In genomic region chr11:102138447-102138740, GRCm38 (mm10) we compare ENCODE assay signal across 7 mouse cellular contexts. TPM values are rescaled to one million over a fixed set of nuclear protein-coding genes. Genes with fewer than 3 reads are reported as not detected.
DNase-seq lines count a peak whose midpoint lies in the region; ATAC-seq and TF ChIP-seq lines count a peak whose summit lies in the region.

No protein-coding gene starts in this region.

- H3K27me3 ChIP-seq in Patski, result no peaks in the 10 kb centered on the region
- H3K27me3 ChIP-seq in hindbrain, embryonic 13.5 days, result peaks cover 41% of the 10 kb centered on the region

- H3K9ac ChIP-seq in hindbrain, embryonic 13.5 days, result 0 out of 2 replicates have a peak overlapping the region, but pooled peaks have one; percentile 51

- no peak overlapping the region for H3K27ac ChIP-seq in hindbrain, embryonic 13.5 days

- ATAC-seq in Patski, result no peak
- peak; percentile 34; the same call in 1 of the 2 replicates for ATAC-seq in frontal cortex, adult (ENCODE audit: low TSS enrichment)
- peak; percentile 63; the same call in 1 of the 2 replicates for ATAC-seq in hindbrain, embryonic 13.5 days (ENCODE audit: low FRiP score)
- ATAC-seq in megakaryocyte-erythroid progenitor cell, adult 5-6 weeks (replicated peaks; ENCODE audit: low FRiP score, low TSS enrichment, poor library complexity, severe bottlenecking), result peak; percentile 71

- peak overlapping the region; percentile 54 for H3K4me2 ChIP-seq in hindbrain, embryonic 13.5 days

- intact Hi-C loops in left cerebral cortex, postnatal 25 days (cut with DNase I), result loop anchor here (1.0 to 5.0 kb wide), 3 partner anchors 36 to 151 kb away; partner anchors contain the start of gene Dusp3

- DNase-seq in Patski (ENCODE audit: low read depth, low spot score), result no peak
- DNase-seq in cerebellum, adult 8-10 months, result peak; percentile 69
- DNase-seq in left cerebral cortex, postnatal 25 days (ENCODE audit: low spot score in 2 of 2), result peak; percentile 66 to 71
- peak; percentile 77 for DNase-seq in right cerebral cortex, postnatal 4 days

- H3K4me3 ChIP-seq in hindbrain, embryonic 13.5 days, result peak overlapping the region; percentile 22

- H3K4me1 ChIP-seq in hindbrain, embryonic 13.5 days (replicated peaks), result peaks cover 17% of the 10 kb centered on the region

- TF ChIP-seq CTCF in Patski (IDR thresholded peaks at IDR 0.05), result peak; percentile 93

- H3K36me3 ChIP-seq in hindbrain, embryonic 13.5 days, result no peaks in the 10 kb centered on the region

- POLR2A ChIA-PET in Patski (lab: Charles Lee), result interaction anchor here (1.8 kb wide), 1 partner anchor 18 kb away, joined by 4 read pairs; the partner anchor contains the start of gene Tmem101

- 1% methylated on average over 18 of the region's 18 CpGs for WGBS in hindbrain, embryonic 13.5 days

- CTCF ChIA-PET in Patski (lab: Charles Lee), result interaction anchor here (0.7 to 5.8 kb wide), 11 partner anchors 11 to 147 kb away, joined by 3 to 43 read pairs (median 4); partner anchors contain the start of genes Ppy, Pyy and Tmem101

- in situ Hi-C loops in Patski (cut with MboI; ENCODE audit: low pct_unique_long_range_greater_than_20kb), result loop anchor here (5.0 kb wide), 2 partner anchors 36 to 71 kb away; partner anchors contain the start of gene Ppy

- H3K9me3 ChIP-seq in hindbrain, embryonic 13.5 days, result no peaks in the 10 kb centered on the region

RNA-seq across cellular contexts. Expression of gene Nags, which starts 6.9 kb away (rescaled TPM):
- polyA plus RNA-seq in Patski (2021), result not detected
- polyA plus RNA-seq in hindbrain, embryonic 13.5 days (2015; fragmentation: Nextera tagmentation; extraction: Ambion mirVana), result not detected in 2 replicates
- total RNA-seq in left cerebral cortex, postnatal 25 days (2021), result not detected
- total RNA-seq in megakaryocyte-erythroid progenitor cell, adult 5-6 weeks (2014; fragmentation: Nextera tagmentation), result 7.4 and 9.5 TPM in 2 replicates
- 1.6 and 2.1 TPM in 2 replicates for total RNA-seq in megakaryocyte-erythroid progenitor cell, adult 5-6 weeks (2017)

RNA-seq across cellular contexts. Expression of gene Tmem101, which starts 17.8 kb away (rescaled TPM):
- 30.3 TPM for polyA plus RNA-seq in Patski (2021)
- polyA plus RNA-seq in hindbrain, embryonic 13.5 days (2015; fragmentation: Nextera tagmentation; extraction: Ambion mirVana), result 37.9 and 38.1 TPM in 2 replicates
- total RNA-seq in left cerebral cortex, postnatal 25 days (2021), result 10 to 100 TPM; 24.8 to 28.0 TPM
- total RNA-seq in megakaryocyte-erythroid progenitor cell, adult 5-6 weeks (2014; fragmentation: Nextera tagmentation), result 4.7 and 9.3 TPM in 2 replicates
- total RNA-seq in megakaryocyte-erythroid progenitor cell, adult 5-6 weeks (2017), result 11.8 and 15.7 TPM in 2 replicates

RNA-seq across cellular contexts. Expression of gene Pyy, which starts 30.8 kb away (rescaled TPM):
- not detected for polyA plus RNA-seq in Patski (2021)
- 3.3 and 7.5 TPM in 2 replicates for polyA plus RNA-seq in hindbrain, embryonic 13.5 days (2015; fragmentation: Nextera tagmentation; extraction: Ambion mirVana)
- total RNA-seq in left cerebral cortex, postnatal 25 days (2021), result not detected
- total RNA-seq in megakaryocyte-erythroid progenitor cell, adult 5-6 weeks (2014; fragmentation: Nextera tagmentation), result not detected in 2 replicates
- not detected in 2 replicates for total RNA-seq in megakaryocyte-erythroid progenitor cell, adult 5-6 weeks (2017)

RNA-seq across cellular contexts. Expression of gene Ppy, which starts 37.3 kb away (rescaled TPM):
- polyA plus RNA-seq in Patski (2021), result not detected
- not detected in 2 replicates for polyA plus RNA-seq in hindbrain, embryonic 13.5 days (2015; fragmentation: Nextera tagmentation; extraction: Ambion mirVana)
- not detected for total RNA-seq in left cerebral cortex, postnatal 25 days (2021)
- total RNA-seq in megakaryocyte-erythroid progenitor cell, adult 5-6 weeks (2014; fragmentation: Nextera tagmentation), result not detected in 2 replicates
- total RNA-seq in megakaryocyte-erythroid progenitor cell, adult 5-6 weeks (2017), result not detected in 2 replicates

RNA-seq across cellular contexts. Expression of gene Lsm12, which starts 46.7 kb away (rescaled TPM):
- polyA plus RNA-seq in Patski (2021), result 45.0 TPM
- polyA plus RNA-seq in hindbrain, embryonic 13.5 days (2015; fragmentation: Nextera tagmentation; extraction: Ambion mirVana), result 144 and 148 TPM in 2 replicates
- 10 to 100 TPM; 58.3 to 66.4 TPM for total RNA-seq in left cerebral cortex, postnatal 25 days (2021)
- total RNA-seq in megakaryocyte-erythroid progenitor cell, adult 5-6 weeks (2014; fragmentation: Nextera tagmentation), result 110 TPM in 2 replicates
- 71.3 and 94.9 TPM in 2 replicates for total RNA-seq in megakaryocyte-erythroid progenitor cell, adult 5-6 weeks (2017)
